Comparison of ENCODE assay signal across 28 mouse cellular contexts in the genomic region with DNA sequence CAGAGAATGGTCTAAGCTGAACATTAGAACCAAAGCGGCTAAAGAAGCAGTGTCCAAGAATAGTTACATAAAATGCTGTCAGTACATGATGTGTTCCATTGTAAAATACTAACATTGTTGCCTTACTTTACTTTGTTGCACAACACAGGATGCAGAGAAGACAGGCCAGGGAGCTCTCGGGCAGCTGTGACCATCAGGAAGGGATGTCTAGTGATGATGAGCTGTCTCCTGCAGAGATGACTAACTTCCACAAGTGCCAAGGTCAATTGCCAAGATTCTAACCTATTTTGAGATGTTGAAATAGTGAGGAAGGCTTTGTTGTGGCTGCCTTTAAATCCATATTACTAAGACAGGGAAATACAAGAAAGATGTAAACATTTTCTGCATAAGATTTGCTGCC. TPM values are rescaled to one million over a fixed set of nuclear protein-coding genes. Genes with fewer than 3 reads are reported as not detected.
DNase-seq lines count a peak whose midpoint lies in the region; ATAC-seq and TF ChIP-seq lines count a peak whose summit lies in the region.
"Had no signal": no experiment of that assay in that cellular context is flagged by ENCODE, and none has a peak within 500 bp of the region (broad histone marks: within the 10 kb centered on the region; RNA-seq: fewer than 3 reads in every experiment).

No protein-coding gene starts in this region.

- H3K79me2 ChIP-seq in C2C12 (ENCODE audit: control insufficient read depth, insufficient read depth) (no peaks in the 10 kb centered on the region), macrophage (ENCODE audit: inconsistent target) (no peaks in the 10 kb centered on the region)

- 48% methylated on average over 2 of the region's 2 CpGs for WGBS in macrophage (ENCODE audit: missing documents)
- WGBS in forebrain, embryonic 16.5 days, result 100% methylated on average over 2 of the region's 2 CpGs
- WGBS in lung, postnatal 0 days, result 70% methylated on average over 2 of the region's 2 CpGs

- H3K27me3 ChIP-seq in C2C12 (ENCODE audit: control insufficient read depth, insufficient read depth, insufficient read length), result no peaks in the 10 kb centered on the region
- no peaks in the 10 kb centered on the region for H3K27me3 ChIP-seq in forebrain, embryonic 16.5 days (replicated peaks; ENCODE audit: control insufficient read depth, insufficient read depth, low read length)
- no peaks in the 10 kb centered on the region for H3K27me3 ChIP-seq in lung, postnatal 0 days (replicated peaks; ENCODE audit: insufficient read depth, low read length)
- H3K27me3 ChIP-seq: embryonic facial prominence, embryonic 15.5 days; heart, embryonic 13.5 days; hindbrain, embryonic 15.5 days; liver, embryonic 12.5 days; midbrain, embryonic 13.5 days had no signal

- no peak for TF ChIP-seq CTCF in C2C12 (IDR thresholded peaks at IDR 0.05; ENCODE audit: control insufficient read depth, insufficient read depth, insufficient read length)
- TF ChIP-seq CTCF in lung, postnatal 0 days (IDR thresholded peaks at IDR 0.05), result no peak

- ATAC-seq in forebrain, embryonic 16.5 days, result no peak
- no peak for ATAC-seq in lung, postnatal 0 days
- ATAC-seq: CD4-positive, CD25-positive, alpha-beta regulatory T cell, adult 4 months; forebrain, embryonic 14.5 days; inflammation-experienced regulatory T-cells, adult 6 months; liver, embryonic 12.5 days; liver, postnatal 0 days; midbrain, embryonic 13.5 days had no signal

- H3K9ac ChIP-seq in forebrain, embryonic 16.5 days (replicated peaks; ENCODE audit: low read depth, low read length), result no peak overlapping the region
- H3K9ac ChIP-seq in lung, postnatal 0 days (replicated peaks; ENCODE audit: low read depth), result no peak overlapping the region
- H3K9ac ChIP-seq: embryonic facial prominence, embryonic 15.5 days; heart, embryonic 13.5 days; hindbrain, embryonic 15.5 days; liver, embryonic 12.5 days; liver, postnatal 0 days; midbrain, embryonic 13.5 days had no signal

- no peak overlapping the region for H3K4me3 ChIP-seq in C2C12 (ENCODE audit: insufficient read depth, poor library complexity, severe bottlenecking)
- no peak overlapping the region for H3K4me3 ChIP-seq in macrophage (ENCODE audit: inconsistent target)
- no peak overlapping the region for H3K4me3 ChIP-seq in forebrain, embryonic 16.5 days (replicated peaks; ENCODE audit: low read length)
- H3K4me3 ChIP-seq in lung, postnatal 0 days (ENCODE audit: low read depth, low read length), result no peak overlapping the region
- H3K4me3 ChIP-seq: embryonic facial prominence, embryonic 10.5 days; embryonic facial prominence, embryonic 15.5 days; heart, adult 2 months; heart, embryonic 13.5 days; hindbrain, embryonic 15.5 days; liver, embryonic 12.5 days; midbrain, embryonic 13.5 days had no signal

- H3ac ChIP-seq in C2C12 (ENCODE audit: control insufficient read depth, insufficient read length, low read depth), result no peak overlapping the region

- no peak overlapping the region for H3K4me2 ChIP-seq in forebrain, embryonic 16.5 days (ENCODE audit: low read length)
- H3K4me2 ChIP-seq in lung, postnatal 0 days (replicated peaks; ENCODE audit: low read depth, low read length), result no peak overlapping the region
- H3K4me2 ChIP-seq: embryonic facial prominence, embryonic 15.5 days; heart, embryonic 13.5 days; hindbrain, embryonic 15.5 days; liver, embryonic 12.5 days; midbrain, embryonic 13.5 days had no signal

- H3K27ac ChIP-seq in macrophage, result peak overlapping the region; percentile 17; the same call in 1 of the 2 replicates
- H3K27ac ChIP-seq in forebrain, embryonic 16.5 days (ENCODE audit: low read length), result no peak overlapping the region
- no peak overlapping the region for H3K27ac ChIP-seq in lung, postnatal 0 days (ENCODE audit: low read length)
- H3K27ac ChIP-seq: embryonic facial prominence, embryonic 10.5 days; embryonic facial prominence, embryonic 15.5 days; heart, adult 2 months; heart, embryonic 13.5 days; hindbrain, embryonic 15.5 days; liver, embryonic 12.5 days; midbrain, embryonic 13.5 days had no signal

- H3K9me3 ChIP-seq in forebrain, embryonic 16.5 days (ENCODE audit: control insufficient read depth, low read length), result no peaks in the 10 kb centered on the region
- no peaks in the 10 kb centered on the region for H3K9me3 ChIP-seq in lung, postnatal 0 days (ENCODE audit: low read length)
- H3K9me3 ChIP-seq: embryonic facial prominence, embryonic 10.5 days; embryonic facial prominence, embryonic 15.5 days; heart, embryonic 13.5 days; hindbrain, embryonic 15.5 days; liver, embryonic 12.5 days; midbrain, embryonic 13.5 days had no signal

- H3K79me3 ChIP-seq in C2C12 (ENCODE audit: low read depth), result no peaks in the 10 kb centered on the region

- no peaks in the 10 kb centered on the region for H3K4me1 ChIP-seq in forebrain, embryonic 16.5 days (replicated peaks; ENCODE audit: control insufficient read depth, insufficient read depth, low read length)
- no peaks in the 10 kb centered on the region for H3K4me1 ChIP-seq in lung, postnatal 0 days (ENCODE audit: insufficient read depth, low read depth, low read length)
- H3K4me1 ChIP-seq: embryonic facial prominence, embryonic 10.5 days; embryonic facial prominence, embryonic 15.5 days; heart, embryonic 13.5 days; hindbrain, embryonic 15.5 days; liver, embryonic 12.5 days; midbrain, embryonic 13.5 days had no signal

- H3K36me3 ChIP-seq in C2C12 (ENCODE audit: control insufficient read depth, insufficient read depth), result peaks cover 84% of the 10 kb centered on the region
- peaks cover 36% of the 10 kb centered on the region for H3K36me3 ChIP-seq in macrophage (ENCODE audit: inconsistent target)
- peaks cover 19% of the 10 kb centered on the region for H3K36me3 ChIP-seq in forebrain, embryonic 16.5 days (ENCODE audit: control insufficient read depth, insufficient read depth)
- peaks cover 17% of the 10 kb centered on the region; the same call in 1 of the 2 replicates for H3K36me3 ChIP-seq in lung, postnatal 0 days (ENCODE audit: insufficient read depth, low read length)

- peak; percentile 64 to 80 for DNase-seq in adrenal gland, adult (ENCODE audit: inconsistent age in 2 of 2, low spot score in 1 of 2)
- DNase-seq in adrenal gland, adult 18-20 months (ENCODE audit: low spot score in 2 of 2), result no peak
- DNase-seq in adrenal gland, postnatal 14 days, result peak; percentile 35
- DNase-seq in right cerebral cortex, postnatal 14 days, result no peak
- DNase-seq in lung, postnatal 0 days (ENCODE audit: low spot score), result no peak
- DNase-seq: cerebellum, adult 8-10 months; cerebellum, postnatal 25 days; gastrocnemius, postnatal 25 days; heart, adult 2 months; heart, postnatal 10 days; kidney, adult 11 months; kidney, postnatal 25 days; left cerebral cortex, postnatal 4 days; liver, postnatal 0 days; lung, postnatal 4 days; thymus, postnatal 36 days had no signal

- TF ChIP-seq EP300 in lung, postnatal 0 days (IDR thresholded peaks at IDR 0.05), result no peak

TF ChIP-seq in C2C12, 6 proteins besides CTCF, POLR2A, EP300 and RAD21:
- peak; percentile 73 for TF ChIP-seq CEBPB (IDR thresholded peaks at IDR 0.05; ENCODE audit: low read depth)
- no peak for TF ChIP-seq USF1 (IDR thresholded peaks at IDR 0.05; ENCODE audit: low read depth)
- no peak for TF ChIP-seq MYOD1 (IDR thresholded peaks at IDR 0.05; ENCODE audit: control insufficient read depth, insufficient read length, low read depth)

RNA-seq across cellular contexts. Expression of gene Gcfc2, which starts 19.8 kb away (rescaled TPM):
- 1 to 10 TPM; 6.2 to 7.0 TPM for total RNA-seq in adrenal gland, adult 18-20 months (2021)
- polyA plus RNA-seq in C2C12 (2012; fragmentation: generic; extraction: Trizol), result 1.7 TPM
- 8.9 and 11.8 TPM in 2 replicates for total RNA-seq in adrenal gland, postnatal 14 days (2021)
- 10 to 100 TPM; 19.2 to 85.4 (median 47.3) TPM for total RNA-seq in macrophage (2018; cell fraction: chromatin; rRNA removed)
- 1 to 10 TPM; 1.2 to 6.3 (median 3.4) TPM for total RNA-seq in macrophage (2018; cell fraction: cytosol; rRNA removed)
- 10 to 100 TPM in 25 of 26 experiments, 1 to 10 TPM in 1; 7.7 to 57.3 (median 23.3) TPM for total RNA-seq in macrophage (2018; cell fraction: nucleus; rRNA removed)
- 3.6 to 6.4 TPM (median 5.9 TPM) in 3 replicates for polyA plus RNA-seq in macrophage (2018)
- polyA plus RNA-seq in forebrain, embryonic 16.5 days (2015; fragmentation: Nextera tagmentation; extraction: Ambion mirVana), result 7.3 and 7.4 TPM in 2 replicates
- polyA plus RNA-seq in lung, postnatal 0 days (2015; fragmentation: Nextera tagmentation; extraction: Ambion mirVana), result 2.5 and 3.2 TPM in 2 replicates

RNA-seq across cellular contexts. Expression of gene Mrpl19, which starts 22.5 kb away (rescaled TPM):
- 10 to 100 TPM; 35.4 to 37.4 TPM for total RNA-seq in adrenal gland, adult 18-20 months (2021)
- 20.1 TPM for polyA plus RNA-seq in C2C12 (2012; fragmentation: generic; extraction: Trizol)
- 35.9 and 51.0 TPM in 2 replicates for total RNA-seq in adrenal gland, postnatal 14 days (2021)
- total RNA-seq in macrophage (2018; cell fraction: chromatin; rRNA removed), result 10 to 100 TPM in 9 of 26 experiments, 1 to 10 TPM in 17; 2.7 to 18.1 (median 7.8) TPM
- 10 to 100 TPM in 10 of 26 experiments, 1 to 10 TPM in 16; 4.6 to 15.0 (median 9.3) TPM for total RNA-seq in macrophage (2018; cell fraction: cytosol; rRNA removed)
- total RNA-seq in macrophage (2018; cell fraction: nucleus; rRNA removed), result 10 to 100 TPM in 7 of 26 experiments, 1 to 10 TPM in 19; 3.0 to 13.8 (median 6.5) TPM
- polyA plus RNA-seq in macrophage (2018), result 8.5 to 18.1 TPM (median 9.1 TPM) in 3 replicates
- 40.0 and 42.3 TPM in 2 replicates for polyA plus RNA-seq in forebrain, embryonic 16.5 days (2015; fragmentation: Nextera tagmentation; extraction: Ambion mirVana)
- 13.6 and 15.8 TPM in 2 replicates for polyA plus RNA-seq in lung, postnatal 0 days (2015; fragmentation: Nextera tagmentation; extraction: Ambion mirVana)

Comparison
In these comparisons a context has a peak if more than half of its experiments do, and no peak if none do; other contexts are left out.
1. DNase-seq: peak in adrenal gland, adult (2 of 2) and adrenal gland, postnatal 14 days (single experiment); none in adrenal gland, adult 18-20 months (0 of 2), right cerebral cortex, postnatal 14 days (single experiment) and lung, postnatal 0 days (single experiment).